ENCODE assay signal across 29 mouse cellular contexts in the genomic region with DNA sequence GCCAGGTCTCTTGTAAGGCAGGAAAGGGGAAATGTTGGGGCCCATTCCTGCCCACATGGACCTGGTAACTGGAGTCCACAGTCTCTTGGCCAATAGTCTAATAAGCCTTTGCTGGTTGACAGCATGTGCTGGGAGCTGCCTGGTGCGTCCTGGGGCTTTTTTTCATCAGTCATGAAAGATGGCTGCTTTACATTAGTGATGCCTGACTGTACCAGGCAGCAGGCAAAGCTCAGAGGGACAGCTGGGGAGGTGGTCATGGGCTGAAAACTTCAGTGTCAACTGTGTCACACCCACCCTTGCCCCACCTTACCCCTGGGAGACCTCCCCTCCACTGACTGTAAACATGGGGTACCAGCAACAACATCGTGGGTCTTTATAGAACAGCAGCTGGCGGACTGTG. TPM values are rescaled to one million over a fixed set of nuclear protein-coding genes. Genes with fewer than 3 reads are reported as not detected.
A peak's percentile ranks its signal among the peaks of the same experiment; 100 is the strongest.
DNase-seq lines count a peak whose midpoint lies in the region; ATAC-seq and TF ChIP-seq lines count a peak whose summit lies in the region.
"Had no signal": no experiment of that assay in that cellular context is flagged by ENCODE, and none has a peak within 500 bp of the region (broad histone marks: within the 10 kb centered on the region; RNA-seq: fewer than 3 reads in every experiment).

No protein-coding gene starts in this region.

- H3K9me3 ChIP-seq in hindbrain, embryonic 13.5 days = no peaks in the 10 kb centered on the region
- H3K9me3 ChIP-seq in hindbrain, embryonic 10.5 days = no peaks in the 10 kb centered on the region
- H3K9me3 ChIP-seq in neural tube, embryonic 13.5 days = no peaks in the 10 kb centered on the region
- H3K9me3 ChIP-seq in hindbrain, postnatal 0 days (ENCODE audit: low read length) = no peaks in the 10 kb centered on the region
- no peaks in the 10 kb centered on the region for H3K9me3 ChIP-seq in neural tube, embryonic 14.5 days (ENCODE audit: control insufficient read depth, low read length)
- H3K9me3 ChIP-seq: heart, embryonic 12.5 days; intestine, embryonic 15.5 days; limb, embryonic 10.5 days; limb, embryonic 15.5 days; liver, embryonic 13.5 days; megakaryocyte, embryonic 14.5 days had no signal

- no peak overlapping the region for H3K4me3 ChIP-seq in hindbrain, embryonic 13.5 days
- H3K4me3 ChIP-seq in hindbrain, embryonic 10.5 days = no peak overlapping the region
- no peak overlapping the region for H3K4me3 ChIP-seq in neural tube, embryonic 13.5 days
- H3K4me3 ChIP-seq in hindbrain, postnatal 0 days (ENCODE audit: low read length) = no peak overlapping the region
- H3K4me3 ChIP-seq in neural tube, embryonic 14.5 days (ENCODE audit: low read depth, low read length) = no peak overlapping the region
- H3K4me3 ChIP-seq: heart, adult 2 months; heart, embryonic 12.5 days; intestine, embryonic 15.5 days; limb, embryonic 10.5 days; limb, embryonic 15.5 days; liver, embryonic 13.5 days; megakaryocyte, embryonic 14.5 days had no signal

- peak overlapping the region; percentile 48; the same call in 1 of the 2 replicates for H3K27ac ChIP-seq in hindbrain, embryonic 13.5 days
- H3K27ac ChIP-seq in hindbrain, embryonic 10.5 days = no peak overlapping the region
- peak overlapping the region; percentile 77 for H3K27ac ChIP-seq in neural tube, embryonic 13.5 days (replicated peaks)
- peak overlapping the region; percentile 37; the same call in 1 of the 2 replicates for H3K27ac ChIP-seq in hindbrain, postnatal 0 days
- peak overlapping the region; percentile 62; the same call in 1 of the 2 replicates for H3K27ac ChIP-seq in neural tube, embryonic 14.5 days (ENCODE audit: low read depth, low read length)
- H3K27ac ChIP-seq: heart, adult 2 months; intestine, embryonic 15.5 days; kidney, postnatal 0 days; limb, embryonic 10.5 days; limb, embryonic 15.5 days; liver, embryonic 13.5 days had no signal

- H3K4me1 ChIP-seq in hindbrain, embryonic 13.5 days (replicated peaks) = peaks cover 34% of the 10 kb centered on the region
- peaks cover 17% of the 10 kb centered on the region for H3K4me1 ChIP-seq in hindbrain, embryonic 10.5 days (replicated peaks)
- peaks cover 27% of the 10 kb centered on the region for H3K4me1 ChIP-seq in neural tube, embryonic 13.5 days (replicated peaks)
- peaks cover 15% of the 10 kb centered on the region; the same call in 1 of the 2 replicates for H3K4me1 ChIP-seq in hindbrain, postnatal 0 days (ENCODE audit: insufficient read depth, low read length)
- peaks cover 12% of the 10 kb centered on the region for H3K4me1 ChIP-seq in neural tube, embryonic 14.5 days (ENCODE audit: control insufficient read depth, insufficient read depth, low read length)
- H3K4me1 ChIP-seq: intestine, embryonic 15.5 days; limb, embryonic 10.5 days; limb, embryonic 15.5 days; liver, embryonic 13.5 days; megakaryocyte, embryonic 14.5 days had no signal

- no peak overlapping the region for H3K9ac ChIP-seq in hindbrain, embryonic 13.5 days
- H3K9ac ChIP-seq in neural tube, embryonic 13.5 days = no peak overlapping the region
- no peak overlapping the region for H3K9ac ChIP-seq in hindbrain, postnatal 0 days (replicated peaks; ENCODE audit: low read length)
- H3K9ac ChIP-seq in neural tube, embryonic 14.5 days (replicated peaks; ENCODE audit: low read depth, low read length) = no peak overlapping the region
- H3K9ac ChIP-seq: heart, embryonic 12.5 days; intestine, embryonic 15.5 days; limb, embryonic 15.5 days; liver, embryonic 13.5 days had no signal

- DNase-seq in hindbrain, embryonic 10.5 days (ENCODE audit: low spot score) = no peak
- no peak for DNase-seq in neural tube, embryonic 10.5 days (ENCODE audit: extremely low spot score, low spot score)
- peak; percentile 44 for DNase-seq in hindbrain, postnatal 0 days (ENCODE audit: low spot score)
- no peak for DNase-seq in thymus, postnatal 14 days
- no peak for DNase-seq in adrenal gland, adult 8-10 months
- DNase-seq: B cell, adult 2 months; kidney, adult 2 months; layer of hippocampus, postnatal 36 days; liver, embryonic 13.5 days; lung, adult 18-20 months; lung, postnatal 4 days; right cerebral cortex, postnatal 14 days had no signal

- no peak for TF ChIP-seq CTCF in hindbrain, postnatal 0 days (IDR thresholded peaks at IDR 0.05; ENCODE audit: low read depth)

- H3K27me3 ChIP-seq in hindbrain, embryonic 13.5 days = peaks cover 47% of the 10 kb centered on the region
- no peaks in the 10 kb centered on the region for H3K27me3 ChIP-seq in hindbrain, embryonic 10.5 days (ENCODE audit: insufficient read depth, poor library complexity, severe bottlenecking)
- peaks cover 25% of the 10 kb centered on the region for H3K27me3 ChIP-seq in neural tube, embryonic 13.5 days
- H3K27me3 ChIP-seq in hindbrain, postnatal 0 days (ENCODE audit: insufficient read depth, low read length) = 0 out of 2 replicates have a peak, but pooled peaks cover 3% of the 10 kb centered on the region
- H3K27me3 ChIP-seq in neural tube, embryonic 14.5 days (ENCODE audit: control insufficient read depth, insufficient read depth, low read length) = no peaks in the 10 kb centered on the region
- H3K27me3 ChIP-seq: limb, embryonic 15.5 days; liver, embryonic 13.5 days had no signal

- H3K4me2 ChIP-seq in hindbrain, embryonic 13.5 days = no peak overlapping the region
- H3K4me2 ChIP-seq in neural tube, embryonic 13.5 days = no peak overlapping the region
- no peak overlapping the region for H3K4me2 ChIP-seq in hindbrain, postnatal 0 days (ENCODE audit: low read depth, low read length)
- H3K4me2 ChIP-seq in neural tube, embryonic 14.5 days (ENCODE audit: low read depth, low read length) = no peak overlapping the region
- H3K4me2 ChIP-seq: heart, embryonic 12.5 days; intestine, embryonic 15.5 days; limb, embryonic 15.5 days; liver, embryonic 13.5 days had no signal

- WGBS in hindbrain, embryonic 13.5 days = 58% methylated on average over 3 of the region's 3 CpGs
- WGBS in hindbrain, embryonic 10.5 days = 79% methylated on average over 3 of the region's 3 CpGs
- WGBS in neural tube, embryonic 13.5 days = 65% methylated on average over 3 of the region's 3 CpGs
- 50% methylated on average over 3 of the region's 3 CpGs for WGBS in hindbrain, postnatal 0 days
- 55% methylated on average over 3 of the region's 3 CpGs for WGBS in neural tube, embryonic 14.5 days

- H3K36me3 ChIP-seq in hindbrain, embryonic 13.5 days = no peaks in the 10 kb centered on the region
- no peaks in the 10 kb centered on the region for H3K36me3 ChIP-seq in hindbrain, embryonic 10.5 days
- no peaks in the 10 kb centered on the region for H3K36me3 ChIP-seq in neural tube, embryonic 13.5 days
- no peaks in the 10 kb centered on the region for H3K36me3 ChIP-seq in hindbrain, postnatal 0 days (ENCODE audit: insufficient read depth, low read length)
- no peaks in the 10 kb centered on the region for H3K36me3 ChIP-seq in neural tube, embryonic 14.5 days (ENCODE audit: control insufficient read depth, insufficient read depth, low read length)
- H3K36me3 ChIP-seq: heart, embryonic 12.5 days; intestine, embryonic 15.5 days; limb, embryonic 10.5 days; limb, embryonic 15.5 days; liver, embryonic 13.5 days had no signal

- ATAC-seq in hindbrain, embryonic 13.5 days (ENCODE audit: low FRiP score) = no peak
- no peak for ATAC-seq in neural tube, embryonic 13.5 days (ENCODE audit: low read depth)
- ATAC-seq in hindbrain, postnatal 0 days = peak; percentile 30; the same call in 1 of the 2 replicates
- no peak for ATAC-seq in neural tube, embryonic 14.5 days (ENCODE audit: low read depth)
- ATAC-seq: intestine, embryonic 15.5 days; lung, postnatal 0 days had no signal

RNA-seq across cellular contexts. Expression of a gene that starts 19.6 kb away (rescaled TPM):
- 0.18 and 0.27 TPM in 2 replicates for polyA plus RNA-seq in hindbrain, embryonic 13.5 days (2015; fragmentation: Nextera tagmentation; extraction: Ambion mirVana)
- polyA plus RNA-seq in hindbrain, embryonic 10.5 days (2016; fragmentation: Nextera tagmentation; extraction: Ambion mirVana) = 0.08 TPM in 1 of 2 replicates, not detected in the other
- 0.45 and 0.60 TPM in 2 replicates for polyA plus RNA-seq in neural tube, embryonic 13.5 days (2015; fragmentation: Nextera tagmentation; extraction: Ambion mirVana)
- 2.0 and 4.3 TPM in 2 replicates for total RNA-seq in hindbrain, postnatal 0 days (2014; rRNA removed)
- polyA plus RNA-seq in hindbrain, postnatal 0 days (2015; fragmentation: Nextera tagmentation; extraction: Ambion mirVana) = 0.74 and 0.96 TPM in 2 replicates
- 0.52 and 1.4 TPM in 2 replicates for polyA plus RNA-seq in neural tube, embryonic 14.5 days (2014; fragmentation: Nextera tagmentation; extraction: Ambion mirVana)
- total RNA-seq in adrenal gland, adult 8-10 months (2022) = under 1 TPM; 0.48 to 0.99 (median 0.84) TPM
- total RNA-seq: gastrocnemius, adult 8-10 months; gastrocnemius, postnatal 4 days; heart, adult 2 months; heart, postnatal 4 days; monocyte, adult 5-6 weeks had no signal
- polyA plus RNA-seq: heart, adult 2 months; heart, embryonic 12.5 days; heart, postnatal 0 days; kidney, adult 2 months; limb, embryonic 10.5 days; liver, embryonic 13.5 days; lung, postnatal 0 days; stomach, embryonic 14.5 days had no signal

RNA-seq across cellular contexts. Expression of a gene that starts 37.0 kb away (rescaled TPM):
- polyA plus RNA-seq in hindbrain, embryonic 13.5 days (2015; fragmentation: Nextera tagmentation; extraction: Ambion mirVana) = 40.8 and 45.3 TPM in 2 replicates
- polyA plus RNA-seq in hindbrain, embryonic 10.5 days (2016; fragmentation: Nextera tagmentation; extraction: Ambion mirVana) = 12.3 and 17.2 TPM in 2 replicates
- polyA plus RNA-seq in neural tube, embryonic 13.5 days (2015; fragmentation: Nextera tagmentation; extraction: Ambion mirVana) = 49.1 and 59.7 TPM in 2 replicates
- 69.4 and 85.3 TPM in 2 replicates for total RNA-seq in hindbrain, postnatal 0 days (2014; rRNA removed)
- 60.6 and 64.4 TPM in 2 replicates for polyA plus RNA-seq in hindbrain, postnatal 0 days (2015; fragmentation: Nextera tagmentation; extraction: Ambion mirVana)
- 26.3 and 55.9 TPM in 2 replicates for polyA plus RNA-seq in neural tube, embryonic 14.5 days (2014; fragmentation: Nextera tagmentation; extraction: Ambion mirVana)
- 10 to 100 TPM; 55.4 to 73.9 (median 64.2) TPM for total RNA-seq in adrenal gland, adult 8-10 months (2022)
- total RNA-seq: monocyte, adult 5-6 weeks had no signal
